Mouse (Mus musculus) hindbrain, embryonic 15.5 days (tissue): ENCODE data around the gene Ugt2a2. TPM values are rescaled to one million over a fixed set of nuclear protein-coding genes. Genes with fewer than 3 reads are reported as not detected.
"Not testable (repeated sequence)": the region's sequence is repeated elsewhere in the genome, so short reads cannot be mapped to it uniquely, and the experiment has no call there.

Experiments used
- ATAC-seq: fragments of 200-750 bp; cut with Nextera tagmentation; 2 replicates; pipeline ENCODE4 v1.8.0; 2017; ENCODE audit warnings: low read depth, moderate number of reproducible peaks, moderate TSS enrichment; ENCODE audit not compliant: low FRiP score
- H3K27ac ChIP-seq: fragments of 300-500 bp; sonication (generic); replicated peaks from 2 replicates; pipeline ENCODE4 v1.5.1; 2015; ENCODE audit warnings: mild to moderate bottlenecking, inconsistent platforms
- H3K27me3 ChIP-seq: fragments of 300-500 bp; sonication (generic); 2 replicates; pipeline ENCODE4 v1.6.1; 2015; ENCODE audit warnings: control low read depth, inconsistent platforms
- H3K36me3 ChIP-seq: fragments of 300-500 bp; sonication (generic); 2 replicates; pipeline ENCODE4 v1.6.1; 2015; ENCODE audit warnings: control low read depth, inconsistent platforms
- H3K4me1 ChIP-seq: fragments of 300-500 bp; sonication (generic); replicated peaks from 2 replicates; pipeline ENCODE4 v1.6.1; 2015; ENCODE audit warnings: control low read depth, inconsistent platforms
- H3K4me2 ChIP-seq: fragments of 300-500 bp; sonication (generic); 2 replicates; pipeline ENCODE4 v1.6.1; 2015; ENCODE audit warnings: moderate library complexity, mild to moderate bottlenecking, inconsistent platforms
- H3K4me3 ChIP-seq: fragments of 300-500 bp; sonication (generic); 2 replicates; pipeline ENCODE4 v1.5.1; 2015; ENCODE audit warnings: mild to moderate bottlenecking, inconsistent platforms
- H3K9ac ChIP-seq: fragments of 300-500 bp; sonication (generic); 2 replicates; pipeline ENCODE4 v1.6.1; 2015; ENCODE audit warnings: inconsistent platforms
- H3K9me3 ChIP-seq: fragments of 300-500 bp; sonication (generic); 2 replicates; pipeline ENCODE4 v1.6.1; 2016; ENCODE audit warnings: control low read depth, inconsistent platforms
- WGBS: fragments of 180-500 bp; shearing (Covaris S2); methylation state at CpG from one replicate; pipeline ENCODE4 v1.1.7; 2015; 5-methylcytosine and 5-hydroxymethylcytosine counted together
- polyA plus RNA-seq: library from polyadenylated mRNA; unstranded; fragments of >200 nt; fragmentation: Nextera tagmentation; extraction: Ambion mirVana; gene quantifications from 2 replicates; pipeline ENCODE4 v1.2.1, GENCODE M21; 2015

Gene Ugt2a2
- polyA plus RNA-seq, 1 experiment from 2014 or later, result not detected

DNA sequence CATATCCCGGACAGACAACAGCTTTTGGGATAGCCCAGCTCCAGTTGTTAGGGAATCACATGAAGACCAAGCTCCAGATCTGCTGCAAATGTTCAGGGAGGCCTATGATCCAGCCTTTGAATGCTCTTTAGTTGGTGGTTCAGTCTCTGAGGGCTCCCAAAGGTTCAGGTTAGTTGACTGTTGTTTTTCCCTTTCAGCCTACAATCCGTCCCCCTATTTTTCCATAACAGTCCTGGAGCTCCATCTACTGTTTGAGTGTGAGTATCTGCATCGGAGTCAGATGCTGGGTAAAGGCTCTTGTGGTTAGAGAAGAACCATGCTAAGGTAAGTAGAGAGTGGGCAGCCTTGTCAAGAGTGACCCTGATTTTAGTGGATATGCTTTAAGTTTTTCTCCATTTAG, 45.8 kb downstream of the Ugt2a2 start:
- no peak overlapping the region for H3K27ac ChIP-seq
- H3K4me3 ChIP-seq, result no peak overlapping the region
- no peak for ATAC-seq
- no peaks in the 10 kb centered on the region for H3K9me3 ChIP-seq
- H3K36me3 ChIP-seq, result no peaks in the 10 kb centered on the region
- H3K4me1 ChIP-seq, result no peaks in the 10 kb centered on the region
- H3K4me2 ChIP-seq, result no peak overlapping the region
- H3K9ac ChIP-seq, result no peak overlapping the region
- no peaks in the 10 kb centered on the region for H3K27me3 ChIP-seq
- WGBS, result 48% methylated on average over 3 of the region's 3 CpGs

- Histone ChIP-seq H3K36me3 (no peaks in the 10 kb centered on the region), H3K4me3 (no peak overlapping the region)
Observed at GRCm38 (mm10) chr5:87425676-87426075, 56.4 kb downstream of the Ugt2a2 start.

GRCm38 (mm10) chr5:87424041-87424440, 58.0 kb downstream of the Ugt2a2 start, which contains the start of gene Ugt2b38:
Ugt2b38 (minus strand) TSS chr5:87424203.
- not testable (repeated sequence) for H3K4me2 ChIP-seq, H3K36me3 ChIP-seq, H3K4me3 ChIP-seq, H3K4me1 ChIP-seq, ATAC-seq, H3K9ac ChIP-seq, H3K9me3 ChIP-seq, H3K27me3 ChIP-seq, H3K27ac ChIP-seq
- 92% methylated on average over 1 of the region's 2 CpGs for WGBS

More at GRCm38 (mm10) chr5:87425676-87426075, 56.4 kb downstream of the Ugt2a2 start:
- H3K27me3 ChIP-seq, result no peaks in the 10 kb centered on the region
- no peak overlapping the region for H3K27ac ChIP-seq
- no peak for ATAC-seq
- no peaks in the 10 kb centered on the region for H3K4me1 ChIP-seq
- 92% methylated on average over 3 of the region's 3 CpGs for WGBS
- H3K9me3 ChIP-seq, result no peaks in the 10 kb centered on the region
- H3K9ac ChIP-seq, result no peak overlapping the region
- H3K4me2 ChIP-seq, result no peak overlapping the region

Other genes starting within 250 kb of the Ugt2a2 start
- gene Ugt2b37, start 227.5 kb downstream of the Ugt2a2 start, polyA plus RNA-seq, result not detected in 2 replicates
- not detected in 2 replicates for gene Ugt2a3, start 145.1 kb downstream of the Ugt2a2 start, polyA plus RNA-seq
- gene Ugt2b38, start 58.1 kb downstream of the Ugt2a2 start, polyA plus RNA-seq, result not detected in 2 replicates
- gene Gm43638, start 4.5 kb upstream of the Ugt2a2 start, polyA plus RNA-seq, result not detected in 2 replicates
- gene Ugt2a1, start 8.6 kb upstream of the Ugt2a2 start, polyA plus RNA-seq, result not detected in 2 replicates
- not detected in 2 replicates for gene Sult1b1, start 55.9 kb upstream of the Ugt2a2 start, polyA plus RNA-seq
- not detected in 2 replicates for gene Sult1d1, start 86.8 kb upstream of the Ugt2a2 start, polyA plus RNA-seq
- gene Sult1e1, start 109.3 kb upstream of the Ugt2a2 start, polyA plus RNA-seq, result not detected in 2 replicates
- not detected in 2 replicates for gene Csn1s1, start 183.9 kb upstream of the Ugt2a2 start, polyA plus RNA-seq
- gene Csn2, start 217.4 kb upstream of the Ugt2a2 start, polyA plus RNA-seq, result not detected in 2 replicates